15 mouse cellular contexts compared by ENCODE assay signal in the genomic region with DNA sequence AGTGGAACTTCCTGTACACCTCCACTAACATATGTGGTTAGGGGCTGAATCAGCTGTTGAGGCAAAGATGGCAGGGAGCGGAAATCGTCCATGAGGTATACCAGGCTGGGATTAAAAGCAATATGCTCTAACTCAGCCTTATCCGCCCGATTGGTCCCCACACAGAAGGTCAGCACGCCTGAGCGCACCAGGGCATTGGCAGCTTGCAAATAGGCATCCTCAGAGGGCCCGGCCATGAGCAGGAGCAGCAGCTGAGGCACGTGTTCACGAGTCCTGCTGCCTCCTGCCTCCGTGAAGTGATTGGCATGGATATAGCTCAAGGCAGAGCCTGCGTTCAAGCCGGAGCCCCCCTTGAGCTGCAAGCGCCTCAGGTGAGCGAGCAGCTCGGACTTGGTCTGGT. TPM values are rescaled to one million over a fixed set of nuclear protein-coding genes. Genes with fewer than 3 reads are reported as not detected.
DNase-seq lines count a peak whose midpoint lies in the region; ATAC-seq lines count a peak whose summit lies in the region.
"Had no signal": no experiment of that assay in that cellular context is flagged by ENCODE, and none has a peak within 500 bp of the region (broad histone marks: within the 10 kb centered on the region; RNA-seq: fewer than 3 reads in every experiment).

No protein-coding gene starts in this region.

- no peak for ATAC-seq in hindbrain, embryonic 11.5 days (ENCODE audit: low FRiP score)
- ATAC-seq in midbrain, embryonic 15.5 days (replicated peaks) = no peak
- ATAC-seq: forebrain, embryonic 13.5 days; forebrain, postnatal 0 days had no signal

- H3K4me3 ChIP-seq in hindbrain, embryonic 11.5 days (ENCODE audit: low read depth, low read length) = no peak overlapping the region
- no peak overlapping the region for H3K4me3 ChIP-seq in hindbrain, embryonic 10.5 days
- H3K4me3 ChIP-seq in midbrain, embryonic 10.5 days = no peak overlapping the region
- no peak overlapping the region for H3K4me3 ChIP-seq in midbrain, embryonic 15.5 days
- H3K4me3 ChIP-seq: embryonic facial prominence, embryonic 10.5 days; forebrain, embryonic 13.5 days; heart, embryonic 12.5 days had no signal

- no peaks in the 10 kb centered on the region for H3K27me3 ChIP-seq in hindbrain, embryonic 11.5 days (ENCODE audit: control insufficient read depth, insufficient read depth, low read length)
- no peaks in the 10 kb centered on the region for H3K27me3 ChIP-seq in hindbrain, embryonic 10.5 days (ENCODE audit: insufficient read depth, poor library complexity, severe bottlenecking)
- H3K27me3 ChIP-seq in midbrain, embryonic 10.5 days (ENCODE audit: low read depth, poor library complexity, severe bottlenecking) = no peaks in the 10 kb centered on the region
- H3K27me3 ChIP-seq in midbrain, embryonic 15.5 days (replicated peaks) = no peaks in the 10 kb centered on the region
- H3K27me3 ChIP-seq: forebrain, embryonic 13.5 days had no signal

- H3K4me1 ChIP-seq in hindbrain, embryonic 11.5 days (replicated peaks; ENCODE audit: control insufficient read depth, insufficient read depth, low read length) = no peaks in the 10 kb centered on the region
- peaks cover 6% of the 10 kb centered on the region for H3K4me1 ChIP-seq in hindbrain, embryonic 10.5 days (replicated peaks)
- peaks cover 12% of the 10 kb centered on the region for H3K4me1 ChIP-seq in midbrain, embryonic 10.5 days
- no peaks in the 10 kb centered on the region for H3K4me1 ChIP-seq in midbrain, embryonic 15.5 days
- H3K4me1 ChIP-seq: embryonic facial prominence, embryonic 10.5 days; forebrain, embryonic 13.5 days; heart, embryonic 12.5 days had no signal

- 66% methylated on average over 15 of the region's 15 CpGs for WGBS in hindbrain, embryonic 11.5 days
- WGBS in hindbrain, embryonic 10.5 days = 72% methylated on average over 15 of the region's 15 CpGs
- WGBS in midbrain, embryonic 10.5 days = 67% methylated on average over 15 of the region's 15 CpGs
- 54% methylated on average over 15 of the region's 15 CpGs for whole genome bisulfite sequencing in midbrain, embryonic 15.5 days

- no peak overlapping the region for H3K9ac ChIP-seq in hindbrain, embryonic 11.5 days (ENCODE audit: low read depth, low read length)
- no peak overlapping the region for H3K9ac ChIP-seq in midbrain, embryonic 15.5 days
- H3K9ac ChIP-seq: forebrain, embryonic 13.5 days; forebrain, postnatal 0 days; heart, embryonic 12.5 days; hindbrain, embryonic 14.5 days had no signal

- no peak overlapping the region for H3K27ac ChIP-seq in hindbrain, embryonic 11.5 days (ENCODE audit: low read depth, low read length)
- no peak overlapping the region for H3K27ac ChIP-seq in hindbrain, embryonic 10.5 days
- no peak overlapping the region for H3K27ac ChIP-seq in midbrain, embryonic 10.5 days (replicated peaks)
- no peak overlapping the region for H3K27ac ChIP-seq in midbrain, embryonic 15.5 days
- H3K27ac ChIP-seq: embryonic facial prominence, embryonic 10.5 days; forebrain, embryonic 13.5 days; hindbrain, embryonic 14.5 days had no signal

- DNase-seq in hindbrain, embryonic 11.5 days (ENCODE audit: low spot score) = peak; percentile 16
- no peak for DNase-seq in hindbrain, embryonic 10.5 days (ENCODE audit: low spot score)
- DNase-seq in midbrain, embryonic 10.5 days (ENCODE audit: low spot score) = peak; percentile 15
- DNase-seq in retina, embryonic 14.5 days (ENCODE audit: low spot score) = peak; percentile 42
- no peak for DNase-seq in right cerebral cortex, postnatal 4 days
- DNase-seq: adrenal gland, adult 2 months; adrenal gland, postnatal 25 days; cerebellum, adult 8-10 months; forebrain, postnatal 0 days; gastrocnemius, postnatal 25 days had no signal

- H3K4me2 ChIP-seq in hindbrain, embryonic 11.5 days (replicated peaks; ENCODE audit: low read depth, low read length) = no peak overlapping the region
- H3K4me2 ChIP-seq in midbrain, embryonic 15.5 days = no peak overlapping the region
- H3K4me2 ChIP-seq: forebrain, embryonic 13.5 days; heart, embryonic 12.5 days; hindbrain, embryonic 14.5 days had no signal

- H3K9me3 ChIP-seq in hindbrain, embryonic 11.5 days (ENCODE audit: control insufficient read depth, low read length) = no peaks in the 10 kb centered on the region
- no peaks in the 10 kb centered on the region for H3K9me3 ChIP-seq in hindbrain, embryonic 10.5 days
- H3K9me3 ChIP-seq in midbrain, embryonic 10.5 days (replicated peaks) = no peaks in the 10 kb centered on the region
- H3K9me3 ChIP-seq in midbrain, embryonic 15.5 days = no peaks in the 10 kb centered on the region
- H3K9me3 ChIP-seq: embryonic facial prominence, embryonic 10.5 days; forebrain, embryonic 13.5 days; heart, embryonic 12.5 days had no signal

- no peaks in the 10 kb centered on the region for H3K36me3 ChIP-seq in hindbrain, embryonic 11.5 days (ENCODE audit: control insufficient read depth, insufficient read depth, low read length)
- no peaks in the 10 kb centered on the region for H3K36me3 ChIP-seq in hindbrain, embryonic 10.5 days
- H3K36me3 ChIP-seq in midbrain, embryonic 10.5 days = no peaks in the 10 kb centered on the region
- H3K36me3 ChIP-seq in midbrain, embryonic 15.5 days (replicated peaks) = no peaks in the 10 kb centered on the region
- H3K36me3 ChIP-seq: embryonic facial prominence, embryonic 10.5 days; heart, embryonic 12.5 days had no signal

RNA-seq across cellular contexts. Expression of gene Col6a3, which starts 30.5 kb away (rescaled TPM):
- 9.2 and 12.5 TPM in 2 replicates for polyA plus RNA-seq in hindbrain, embryonic 11.5 days (2014; fragmentation: Nextera tagmentation; extraction: Ambion mirVana)
- polyA plus RNA-seq in hindbrain, embryonic 10.5 days (2016; fragmentation: Nextera tagmentation; extraction: Ambion mirVana) = 4.1 and 4.7 TPM in 2 replicates
- 3.0 and 5.4 TPM in 2 replicates for polyA plus RNA-seq in midbrain, embryonic 10.5 days (2016; fragmentation: Nextera tagmentation; extraction: Ambion mirVana)
- 7.3 and 8.8 TPM in 2 replicates for polyA plus RNA-seq in midbrain, embryonic 15.5 days (2015; fragmentation: Nextera tagmentation; extraction: Ambion mirVana)

Comparison
In these comparisons a context has a peak if more than half of its experiments do, and no peak if none do; other contexts are left out.
1. DNase-seq: peak in hindbrain, embryonic 11.5 days (single experiment), midbrain, embryonic 10.5 days (single experiment) and retina, embryonic 14.5 days (single experiment); none in hindbrain, embryonic 10.5 days (single experiment) and right cerebral cortex, postnatal 4 days (single experiment).